Mouse (Mus musculus): ENCODE measurements around the gene Gprc5d. TPM values are rescaled to one million over a fixed set of nuclear protein-coding genes. Genes with fewer than 3 reads are reported as not detected.

Gprc5d gene
- polyA plus RNA-seq, 1 experiment from 2014 or later, result not detected

DNA sequence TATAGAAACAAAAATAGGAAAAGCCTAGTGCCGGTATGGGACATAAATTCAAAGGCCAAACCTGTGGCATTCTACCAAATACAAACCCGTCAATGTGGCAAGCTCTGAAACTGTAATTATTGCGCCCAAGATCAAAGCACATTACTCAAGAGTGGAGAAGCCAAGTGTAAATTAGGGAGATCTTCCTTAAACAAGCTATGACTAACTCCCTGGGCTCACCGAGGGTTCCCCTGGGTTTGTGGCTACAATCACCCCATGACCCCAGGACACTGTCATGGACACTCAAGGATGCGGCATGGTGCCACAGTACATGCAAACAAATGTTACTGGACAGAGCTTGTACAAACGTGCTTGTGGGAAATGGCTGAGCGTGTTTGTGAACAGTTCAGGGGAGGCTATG is 15.0 kb upstream of the Gprc5d start:
- Histone ChIP-seq H3K4me1 (peaks cover 14% of the 10 kb centered on the region), H3K9me3 (no peaks in the 10 kb centered on the region), H3K4me3 (no peak overlapping the region), H3K36me3 (replicated peaks) (no peaks in the 10 kb centered on the region), H3K27ac (no peak overlapping the region), H3K27me3 (ENCODE audit: poor library complexity, severe bottlenecking) (no peaks in the 10 kb centered on the region)
- DNase-seq (ENCODE audit: extremely low spot score, low spot score), result no peak
- 88% methylated on average over 7 of the region's 7 CpGs for WGBS

- Histone ChIP-seq H3K36me3 (replicated peaks) (no peaks in the 10 kb centered on the region), H3K9me3 (peaks cover 1% of the 10 kb centered on the region; the same call in 1 of the 2 replicates), H3K4me3 (no peak overlapping the region), H3K4me1 (no peaks in the 10 kb centered on the region), H3K27ac (no peak overlapping the region), H3K27me3 (ENCODE audit: poor library complexity, severe bottlenecking) (no peaks in the 10 kb centered on the region)
- no peak for DNase-seq (ENCODE audit: extremely low spot score, low spot score)
- WGBS, result 76% methylated on average over 5 of the region's 5 CpGs
Observed at GRCm38 (mm10) chr6:135124755-135125380, 6.8 kb upstream of the Gprc5d start.

- peaks cover 7% of the 10 kb centered on the region; the same call in 1 of the 2 replicates for H3K9me3 ChIP-seq
- no peak overlapping the region for H3K27ac ChIP-seq
- no peaks in the 10 kb centered on the region for H3K36me3 ChIP-seq (replicated peaks)
- H3K27me3 ChIP-seq (ENCODE audit: poor library complexity, severe bottlenecking), result 0 out of 2 replicates have a peak, but pooled peaks cover 8% of the 10 kb centered on the region
- H3K4me1 ChIP-seq, result peaks cover 17% of the 10 kb centered on the region
- no peak overlapping the region for H3K4me3 ChIP-seq
- WGBS, result 92% methylated on average over 8 of the region's 8 CpGs
- no peak for DNase-seq (ENCODE audit: extremely low spot score, low spot score)
Observed at GRCm38 (mm10) chr6:135116479-135116878, 1.6 kb downstream of the Gprc5d start.

GRCm38 (mm10) chr6:135113114-135113436 is 5.0 kb downstream of the Gprc5d start:
- no peaks in the 10 kb centered on the region for H3K36me3 ChIP-seq (replicated peaks)
- H3K9me3 ChIP-seq, result no peaks in the 10 kb centered on the region
- H3K4me3 ChIP-seq, result no peak overlapping the region
- H3K27ac ChIP-seq, result no peak overlapping the region
- 30% methylated on average over 6 of the region's 6 CpGs for WGBS
- peaks cover 8% of the 10 kb centered on the region; the same call in 1 of the 2 replicates for H3K27me3 ChIP-seq (ENCODE audit: poor library complexity, severe bottlenecking)
- DNase-seq (ENCODE audit: extremely low spot score, low spot score), result no peak
- H3K4me1 ChIP-seq, result peaks cover 17% of the 10 kb centered on the region

- peak; percentile 26 for DNase-seq (ENCODE audit: extremely low spot score, low spot score)
- H3K9me3 ChIP-seq, result no peaks in the 10 kb centered on the region
- peaks cover 17% of the 10 kb centered on the region for H3K4me1 ChIP-seq
- 0 out of 2 replicates have a peak overlapping the region, but pooled peaks have one; percentile 13 for H3K27ac ChIP-seq
- H3K27me3 ChIP-seq (ENCODE audit: poor library complexity, severe bottlenecking), result peaks cover 8% of the 10 kb centered on the region; the same call in 1 of the 2 replicates
- H3K4me3 ChIP-seq, result no peak overlapping the region
- H3K36me3 ChIP-seq (replicated peaks), result no peaks in the 10 kb centered on the region
- 25% methylated on average over 7 of the region's 7 CpGs for WGBS
Observed at GRCm38 (mm10) chr6:135112411-135113113, 5.5 kb downstream of the Gprc5d start.

DNA sequence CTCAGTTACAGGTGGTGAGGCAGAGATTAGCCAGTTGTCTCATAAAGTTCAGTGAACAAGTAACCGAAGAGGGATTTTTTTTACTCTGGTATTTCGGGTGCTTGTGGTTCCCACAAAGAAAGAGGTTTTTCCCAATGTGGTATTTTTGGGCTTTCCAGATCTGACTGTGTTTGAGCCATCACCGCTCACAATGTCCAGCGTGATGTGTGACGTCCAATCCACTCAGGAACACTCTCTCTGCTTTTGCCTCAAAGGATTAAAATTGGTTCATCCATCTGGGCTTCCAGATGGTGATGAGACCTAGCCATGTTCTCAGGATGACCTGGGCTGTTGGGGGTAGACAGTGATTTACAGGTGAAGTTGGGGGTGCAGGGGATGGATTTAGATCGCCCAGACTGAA is 11.1 kb downstream of the Gprc5d start:
- Histone ChIP-seq H3K4me1 (peaks cover 10% of the 10 kb centered on the region), H3K9me3 (no peaks in the 10 kb centered on the region), H3K4me3 (no peak overlapping the region), H3K27ac (no peak overlapping the region), H3K27me3 (ENCODE audit: poor library complexity, severe bottlenecking) (peaks cover 6% of the 10 kb centered on the region; the same call in 1 of the 2 replicates), H3K36me3 (replicated peaks) (no peaks in the 10 kb centered on the region)
- WGBS, result 90% methylated on average over 6 of the region's 6 CpGs
- DNase-seq (ENCODE audit: extremely low spot score, low spot score), result no peak

DNA sequence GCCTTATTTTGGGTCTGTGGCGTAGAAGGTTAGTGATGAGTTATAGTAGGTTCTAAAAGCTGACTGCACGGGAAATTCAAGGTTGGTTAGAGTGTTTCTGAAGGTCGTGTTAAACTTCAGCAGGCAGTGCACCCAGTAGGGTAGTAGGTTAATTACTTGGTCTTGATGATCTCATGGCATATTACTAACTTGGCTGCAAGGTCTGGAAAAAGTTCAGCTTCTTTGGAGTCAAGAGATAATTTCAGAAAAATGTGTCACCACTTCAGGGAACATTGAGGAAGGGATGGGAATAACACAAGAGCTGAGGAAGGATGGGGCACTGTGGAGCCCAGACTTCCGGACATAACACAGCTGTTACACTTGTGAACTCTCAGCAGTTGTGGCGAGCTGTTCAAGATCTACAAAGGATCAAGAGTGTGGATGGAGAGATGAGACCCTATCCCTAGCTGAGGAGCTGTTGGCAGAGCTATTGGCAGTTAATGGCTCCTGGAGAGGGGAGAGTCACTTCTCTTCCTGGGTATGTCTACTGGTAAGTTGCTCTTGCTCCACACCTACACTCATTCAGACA is 15.3 kb downstream of the Gprc5d start:
- no peak for DNase-seq (ENCODE audit: extremely low spot score, low spot score)
- H3K4me1 ChIP-seq, result peaks cover 9% of the 10 kb centered on the region
- H3K27ac ChIP-seq, result no peak overlapping the region
- H3K36me3 ChIP-seq (replicated peaks), result no peaks in the 10 kb centered on the region
- WGBS, result 85% methylated on average over 5 of the region's 5 CpGs
- no peak overlapping the region for H3K4me3 ChIP-seq
- H3K27me3 ChIP-seq (ENCODE audit: poor library complexity, severe bottlenecking), result peaks cover 6% of the 10 kb centered on the region; the same call in 1 of the 2 replicates
- H3K9me3 ChIP-seq, result no peaks in the 10 kb centered on the region

GRCm38 (mm10) chr6:135100787-135101472 is 17.2 kb downstream of the Gprc5d start:
- peaks cover 6% of the 10 kb centered on the region; the same call in 1 of the 2 replicates for H3K27me3 ChIP-seq (ENCODE audit: poor library complexity, severe bottlenecking)
- H3K36me3 ChIP-seq (replicated peaks), result no peaks in the 10 kb centered on the region
- H3K9me3 ChIP-seq, result no peaks in the 10 kb centered on the region
- peaks cover 11% of the 10 kb centered on the region for H3K4me1 ChIP-seq
- WGBS, result 84% methylated on average over 15 of the region's 15 CpGs
- DNase-seq (ENCODE audit: extremely low spot score, low spot score), result no peak
- H3K27ac ChIP-seq, result no peak overlapping the region
- no peak overlapping the region for H3K4me3 ChIP-seq

- DNase-seq (ENCODE audit: extremely low spot score, low spot score), result no peak
- peaks cover 15% of the 10 kb centered on the region for H3K4me1 ChIP-seq
- no peaks in the 10 kb centered on the region for H3K9me3 ChIP-seq
- 93% methylated on average over 12 of the region's 12 CpGs for WGBS
- peaks cover 9% of the 10 kb centered on the region; the same call in 1 of the 2 replicates for H3K27me3 ChIP-seq (ENCODE audit: poor library complexity, severe bottlenecking)
- no peak overlapping the region for H3K4me3 ChIP-seq
- H3K27ac ChIP-seq, result no peak overlapping the region
- H3K36me3 ChIP-seq (replicated peaks), result no peaks in the 10 kb centered on the region
Observed at GRCm38 (mm10) chr6:135092798-135093470, 25.1 kb downstream of the Gprc5d start.

GRCm38 (mm10) chr6:135090661-135091060 is 27.4 kb downstream of the Gprc5d start:
- Histone ChIP-seq H3K4me3 (no peak overlapping the region), H3K9me3 (no peaks in the 10 kb centered on the region), H3K36me3 (replicated peaks) (no peaks in the 10 kb centered on the region), H3K27ac (no peak overlapping the region), H3K27me3 (ENCODE audit: poor library complexity, severe bottlenecking) (peaks cover 9% of the 10 kb centered on the region; the same call in 1 of the 2 replicates), H3K4me1 (peaks cover 14% of the 10 kb centered on the region)
- WGBS, result 85% methylated on average over 4 of the region's 4 CpGs
- DNase-seq (ENCODE audit: extremely low spot score, low spot score), result no peak

DNA sequence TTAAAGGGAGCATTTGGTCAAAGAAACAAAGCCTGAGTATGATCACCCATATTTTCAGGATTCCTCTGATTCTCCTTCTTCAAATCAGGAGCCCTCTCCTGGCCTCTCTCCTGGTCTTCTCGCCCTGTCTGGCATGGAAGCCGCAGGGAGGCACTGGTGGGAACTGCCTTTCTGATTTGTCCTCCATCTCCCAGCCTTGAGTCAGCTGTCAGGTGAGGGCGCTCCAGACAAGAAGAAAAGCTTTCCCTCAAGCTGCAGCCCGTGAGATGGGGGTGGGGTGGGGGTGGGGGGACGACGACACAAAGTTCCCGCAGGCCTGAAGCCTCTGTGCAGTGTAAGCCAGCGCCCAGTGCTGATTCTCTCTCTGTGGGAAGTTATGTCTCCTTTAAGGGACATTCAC is 28.3 kb downstream of the Gprc5d start:
- Histone ChIP-seq H3K36me3 (replicated peaks) (no peaks in the 10 kb centered on the region), H3K4me1 (peaks cover 14% of the 10 kb centered on the region), H3K27ac (no peak overlapping the region), H3K9me3 (no peaks in the 10 kb centered on the region), H3K27me3 (ENCODE audit: poor library complexity, severe bottlenecking) (peaks cover 9% of the 10 kb centered on the region; the same call in 1 of the 2 replicates), H3K4me3 (no peak overlapping the region)
- WGBS, result 14% methylated on average over 8 of the region's 8 CpGs
- DNase-seq (ENCODE audit: extremely low spot score, low spot score), result no peak

DNA sequence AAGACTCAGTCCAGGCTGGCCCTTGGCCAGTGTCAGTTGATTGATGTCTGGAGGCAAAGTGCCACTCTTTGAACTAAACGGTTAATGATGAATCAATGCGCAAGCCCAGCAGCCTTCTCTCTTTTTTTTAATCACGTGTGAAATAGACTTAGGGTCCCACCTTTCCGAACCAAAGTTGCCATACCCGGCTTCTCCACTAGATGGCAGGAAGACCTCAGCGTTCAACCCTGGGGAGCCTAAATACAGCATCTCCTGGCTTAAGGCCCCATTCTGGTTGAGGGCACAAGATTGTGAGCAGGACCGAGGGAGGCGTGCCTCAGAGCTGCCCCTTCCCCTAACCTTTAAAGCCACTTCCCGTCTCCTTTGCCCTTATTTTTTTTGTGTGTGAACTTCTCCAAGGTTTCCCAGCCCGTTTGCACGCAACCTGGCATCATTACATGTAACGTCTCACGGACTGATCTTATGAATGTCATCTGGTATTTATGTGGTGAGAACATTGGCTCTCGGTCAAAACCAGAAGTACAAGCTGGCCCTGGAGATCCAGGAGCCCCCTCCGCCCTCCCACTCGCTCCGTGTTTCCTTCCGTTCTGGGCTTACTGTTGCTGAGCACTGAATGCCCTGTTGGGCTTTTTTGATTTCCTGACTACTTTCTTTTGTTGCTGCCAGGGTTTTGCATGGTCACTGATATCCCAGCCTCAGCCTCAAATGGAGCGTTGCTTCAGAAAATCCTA is 30.2 kb downstream of the Gprc5d start:
- Histone ChIP-seq H3K36me3 (replicated peaks) (no peaks in the 10 kb centered on the region), H3K9me3 (no peaks in the 10 kb centered on the region), H3K4me3 (no peak overlapping the region), H3K4me1 (peaks cover 14% of the 10 kb centered on the region), H3K27ac (no peak overlapping the region; the same call in 1 of the 2 replicates), H3K27me3 (ENCODE audit: poor library complexity, severe bottlenecking) (peaks cover 9% of the 10 kb centered on the region; the same call in 1 of the 2 replicates)
- peak; percentile 86 for DNase-seq (ENCODE audit: extremely low spot score, low spot score)
- 39% methylated on average over 19 of the region's 19 CpGs for WGBS

Measured in forebrain, embryonic 10.5 days (tissue).